Mouse (Mus musculus) left cerebral cortex, adult 11 months (tissue): ENCODE data around the gene Rps24.

Experiments used
- DNase-seq: peaks from one replicate; pipeline ENCODE4 v3.0.0; 2022; ENCODE audit warnings: low spot score

Gene Rps24

GRCm38 (mm10) chr14:24510679-24511078 lies 23.8 kb downstream of the Rps24 start:
- DNase-seq: no peak

GRCm38 (mm10) chr14:24512527-24513161 lies 25.7 kb downstream of the Rps24 start:
- no peak for DNase-seq

GRCm38 (mm10) chr14:24521597-24521996 lies 34.7 kb downstream of the Rps24 start:
- DNase-seq: no peak

GRCm38 (mm10) chr14:24525137-24525536 lies 38.2 kb downstream of the Rps24 start:
- no peak for DNase-seq

- DNase-seq: no peak
These were observed 38.9 kb downstream of the Rps24 start for GRCm38 (mm10) chr14:24525677-24526415.

- no peak for DNase-seq
These were observed 39.5 kb downstream of the Rps24 start for GRCm38 (mm10) chr14:24526440-24526839.

- DNase-seq: no peak
These were observed 43.3 kb downstream of the Rps24 start for GRCm38 (mm10) chr14:24530228-24530627.

- no peak for DNase-seq
These were observed 48.1 kb downstream of the Rps24 start for GRCm38 (mm10) chr14:24534865-24535545.

- DNase-seq: no peak
These were observed 56.0 kb downstream of the Rps24 start for GRCm38 (mm10) chr14:24542901-24543300.

GRCm38 (mm10) chr14:24544057-24544456 lies 57.1 kb downstream of the Rps24 start:
- no peak for DNase-seq
